Mouse (Mus musculus): ENCODE measurements around the gene Nosip. TPM values are rescaled to one million over a fixed set of nuclear protein-coding genes. Genes with fewer than 3 reads are reported as not detected.
"Not testable (repeated sequence)": the region's sequence is repeated elsewhere in the genome, so short reads cannot be mapped to it uniquely, and the experiment has no call there.

The Nosip gene
- polyA plus RNA-seq, 1 experiment from 2014 or later = 60.9 TPM

- Histone ChIP-seq H3K27ac (ENCODE audit: low read depth, low read length) (peak overlapping the region; percentile 100), H3K9ac (ENCODE audit: low read depth, low read length) (peak overlapping the region; percentile 98), H3K36me3 (ENCODE audit: control insufficient read depth, insufficient read depth, low read length) (peaks cover 56% of the 10 kb centered on the region), H3K27me3 (replicated peaks; ENCODE audit: control insufficient read depth, insufficient read depth, low read length) (no peaks in the 10 kb centered on the region), H3K4me2 (peak overlapping the region; percentile 87), H3K9me3 (ENCODE audit: control insufficient read depth, low read length) (no peaks in the 10 kb centered on the region), H3K4me1 (replicated peaks; ENCODE audit: control insufficient read depth, insufficient read depth, low read length) (peaks cover 45% of the 10 kb centered on the region), H3K4me3 (ENCODE audit: low read depth, low read length) (peak overlapping the region; percentile 93)
- ATAC-seq (replicated peaks; ENCODE audit: low FRiP score) (no peak), DNase-seq (ENCODE audit: low spot score) (no peak)
- 13% methylated on average over 12 of the region's 12 CpGs for WGBS
Measured at GRCm38 (mm10) chr7:45123186-45123570, 60.9 kb downstream of the Nosip start.

- ATAC-seq (replicated peaks; ENCODE audit: low FRiP score) (peak; percentile 77), DNase-seq (ENCODE audit: low spot score) (peak; percentile 99)
- H3K4me2 ChIP-seq = peak within 1 kb of the TSS; percentile 97
- H3K36me3 ChIP-seq (ENCODE audit: control insufficient read depth, insufficient read depth, low read length) = peaks cover 52% of the 10 kb centered on the region
- H3K4me3 ChIP-seq (ENCODE audit: low read depth, low read length) = peak within 1 kb of the TSS; percentile 99
- under 1% methylated on average over 59 of the region's 59 CpGs for WGBS
- H3K9me3 ChIP-seq (ENCODE audit: control insufficient read depth, low read length) = no peaks in the 10 kb centered on the region
- peak within 1 kb of the TSS; percentile 100 for H3K27ac ChIP-seq (ENCODE audit: low read depth, low read length)
- H3K4me1 ChIP-seq (replicated peaks; ENCODE audit: control insufficient read depth, insufficient read depth, low read length) = peaks cover 44% of the 10 kb centered on the region
- H3K9ac ChIP-seq (ENCODE audit: low read depth, low read length) = peak within 1 kb of the TSS; percentile 100
- H3K27me3 ChIP-seq (replicated peaks; ENCODE audit: control insufficient read depth, insufficient read depth, low read length) = no peaks in the 10 kb centered on the region
Measured at GRCm38 (mm10) chr7:45124224-45125143, 62.3 kb downstream of the Nosip start, which contains the start of gene Rps11. TSS of gene Rps11 (minus strand) at chr7:45124439.

GRCm38 (mm10) chr7:45125144-45125600, 62.9 kb downstream of the Nosip start:
- H3K9me3 ChIP-seq (ENCODE audit: control insufficient read depth, low read length) = no peaks in the 10 kb centered on the region
- no peaks in the 10 kb centered on the region for H3K27me3 ChIP-seq (replicated peaks; ENCODE audit: control insufficient read depth, insufficient read depth, low read length)
- H3K4me1 ChIP-seq (replicated peaks; ENCODE audit: control insufficient read depth, insufficient read depth, low read length) = peaks cover 51% of the 10 kb centered on the region
- ATAC-seq (replicated peaks; ENCODE audit: low FRiP score) = no peak; the same call in 1 of the 2 replicates
- 15% methylated on average over 7 of the region's 7 CpGs for WGBS
- peak overlapping the region; percentile 97 for H3K4me2 ChIP-seq
- H3K27ac ChIP-seq (ENCODE audit: low read depth, low read length) = peak overlapping the region; percentile 100
- DNase-seq (ENCODE audit: low spot score) = no peak
- H3K36me3 ChIP-seq (ENCODE audit: control insufficient read depth, insufficient read depth, low read length) = peaks cover 50% of the 10 kb centered on the region
- H3K4me3 ChIP-seq (ENCODE audit: low read depth, low read length) = peak overlapping the region; percentile 99; the same call in 1 of the 2 replicates
- peak overlapping the region; percentile 100 for H3K9ac ChIP-seq (ENCODE audit: low read depth, low read length)

GRCm38 (mm10) chr7:45125649-45126048, 63.4 kb downstream of the Nosip start:
- peaks cover 50% of the 10 kb centered on the region for H3K36me3 ChIP-seq (ENCODE audit: control insufficient read depth, insufficient read depth, low read length)
- WGBS = 61% methylated on average over 5 of the region's 5 CpGs
- H3K4me1 ChIP-seq (replicated peaks; ENCODE audit: control insufficient read depth, insufficient read depth, low read length) = peaks cover 52% of the 10 kb centered on the region
- not testable (repeated sequence) for DNase-seq (ENCODE audit: low spot score); ATAC-seq (replicated peaks; ENCODE audit: low FRiP score); H3K9me3 ChIP-seq (ENCODE audit: control insufficient read depth, low read length); H3K27me3 ChIP-seq (replicated peaks; ENCODE audit: control insufficient read depth, insufficient read depth, low read length)
- H3K27ac ChIP-seq (ENCODE audit: low read depth, low read length) = peak overlapping the region; percentile 100
- peak overlapping the region; percentile 100 for H3K9ac ChIP-seq (ENCODE audit: low read depth, low read length)
- H3K4me2 ChIP-seq = peak overlapping the region; percentile 97
- H3K4me3 ChIP-seq (ENCODE audit: low read depth, low read length) = peak overlapping the region; percentile 99

GRCm38 (mm10) chr7:45126147-45126843, 64.1 kb downstream of the Nosip start:
- Histone ChIP-seq H3K4me1 (replicated peaks; ENCODE audit: control insufficient read depth, insufficient read depth, low read length) (peaks cover 51% of the 10 kb centered on the region), H3K9ac (ENCODE audit: low read depth, low read length) (peak overlapping the region; percentile 100), H3K36me3 (ENCODE audit: control insufficient read depth, insufficient read depth, low read length) (peaks cover 45% of the 10 kb centered on the region), H3K4me2 (peak overlapping the region; percentile 97), H3K27me3 (replicated peaks; ENCODE audit: control insufficient read depth, insufficient read depth, low read length) (no peaks in the 10 kb centered on the region), H3K27ac (ENCODE audit: low read depth, low read length) (peak overlapping the region; percentile 100), H3K9me3 (ENCODE audit: control insufficient read depth, low read length) (no peaks in the 10 kb centered on the region), H3K4me3 (ENCODE audit: low read depth, low read length) (peak overlapping the region; percentile 99)
- WGBS = 61% methylated on average over 17 of the region's 17 CpGs
- ATAC-seq (replicated peaks; ENCODE audit: low FRiP score) = no peak
- DNase-seq (ENCODE audit: low spot score) = no peak

- no peaks in the 10 kb centered on the region for H3K27me3 ChIP-seq (replicated peaks; ENCODE audit: control insufficient read depth, insufficient read depth, low read length)
- peaks cover 43% of the 10 kb centered on the region for H3K4me1 ChIP-seq (replicated peaks; ENCODE audit: control insufficient read depth, insufficient read depth, low read length)
- peak overlapping the region; percentile 100 for H3K27ac ChIP-seq (ENCODE audit: low read depth, low read length)
- H3K36me3 ChIP-seq (ENCODE audit: control insufficient read depth, insufficient read depth, low read length) = peaks cover 37% of the 10 kb centered on the region
- 17% methylated on average over 21 of the region's 21 CpGs for WGBS
- H3K4me2 ChIP-seq = peak overlapping the region; percentile 97
- DNase-seq (ENCODE audit: low spot score) = no peak
- ATAC-seq (replicated peaks; ENCODE audit: low FRiP score) = no peak
- H3K9ac ChIP-seq (ENCODE audit: low read depth, low read length) = peak overlapping the region; percentile 100
- peak overlapping the region; percentile 99 for H3K4me3 ChIP-seq (ENCODE audit: low read depth, low read length)
- H3K9me3 ChIP-seq (ENCODE audit: control insufficient read depth, low read length) = no peaks in the 10 kb centered on the region
Measured at GRCm38 (mm10) chr7:45126844-45127699, 64.8 kb downstream of the Nosip start.

All from liver, embryonic 11.5 days (tissue).